Mouse (Mus musculus) midbrain, embryonic 16.5 days (tissue): Measurements from ENCODE around the gene Tarbp2. TPM values are rescaled to one million over a fixed set of nuclear protein-coding genes. Genes with fewer than 3 reads are reported as not detected.
A peak's percentile ranks its signal among the peaks of the same experiment; 100 is the strongest.

ENCODE experiments used
- ATAC-seq: fragments of 200-750 bp; cut with Nextera tagmentation; 2 replicates; pipeline ENCODE4 v1.8.0; 2017; ENCODE audit warnings: moderate TSS enrichment
- H3K27ac ChIP-seq: fragments of 300-500 bp; sonication (generic); 2 replicates; pipeline ENCODE4 v1.5.1; 2014; ENCODE audit warnings: mild to moderate bottlenecking, low read length, mixed read lengths
- H3K27me3 ChIP-seq: fragments of 300-500 bp; sonication (generic); 2 replicates; pipeline ENCODE4 v1.6.1; 2014; ENCODE audit warnings: low read depth, low read length, mixed read lengths; ENCODE audit not compliant: control insufficient read depth, insufficient read depth
- H3K36me3 ChIP-seq: fragments of 300-500 bp; sonication (generic); 2 replicates; pipeline ENCODE4 v1.6.1; 2014; ENCODE audit warnings: mild to moderate bottlenecking, low read length, moderate library complexity, mixed read lengths; ENCODE audit not compliant: control insufficient read depth, insufficient read depth
- H3K4me1 ChIP-seq: fragments of 300-500 bp; sonication (generic); 2 replicates; pipeline ENCODE4 v1.6.1; 2014; ENCODE audit warnings: mild to moderate bottlenecking, low read length, mixed read lengths; ENCODE audit not compliant: control insufficient read depth, insufficient read depth
- H3K4me2 ChIP-seq: fragments of 300-500 bp; sonication (generic); 2 replicates; pipeline ENCODE4 v1.6.1; 2014; ENCODE audit warnings: mild to moderate bottlenecking, low read length, mixed read lengths
- H3K4me3 ChIP-seq: fragments of 300-500 bp; sonication (generic); 2 replicates; pipeline ENCODE4 v1.5.1; 2014; ENCODE audit warnings: low read depth, mild to moderate bottlenecking, low read length, moderate library complexity, mixed read lengths
- H3K9ac ChIP-seq: fragments of 300-500 bp; sonication (generic); 2 replicates; pipeline ENCODE4 v1.6.1; 2014; ENCODE audit warnings: low read depth, low read length, mixed read lengths
- H3K9me3 ChIP-seq: fragments of 300-500 bp; sonication (generic); replicated peaks from 2 replicates; pipeline ENCODE4 v1.6.1; 2014; ENCODE audit warnings: mild to moderate bottlenecking, low read length, mixed read lengths; ENCODE audit not compliant: control insufficient read depth, poor library complexity, severe bottlenecking
- WGBS: fragments of 180-500 bp; shearing (Covaris S2); extraction: QIAGEN DNeasy Blood & Tissue Kit; methylation state at CpG from one replicate; pipeline ENCODE4 v1.1.7; 2014; 5-methylcytosine and 5-hydroxymethylcytosine counted together
- polyA plus RNA-seq: library from polyadenylated mRNA; unstranded; fragments of >200 nt; fragmentation: Nextera tagmentation; extraction: Ambion mirVana; gene quantifications from 2 replicates; pipeline ENCODE4 v1.2.1, GENCODE M21; 2015

Tarbp2 gene
- polyA plus RNA-seq, 1 experiment from 2014 or later = 105 TPM

- Histone ChIP-seq H3K4me3 (no peak overlapping the region), H3K36me3 (peaks cover 10% of the 10 kb centered on the region), H3K4me2 (no peak overlapping the region), H3K27me3 (no peaks in the 10 kb centered on the region), H3K27ac (no peak overlapping the region), H3K4me1 (no peaks in the 10 kb centered on the region; the same call in 1 of the 2 replicates), H3K9me3 (no peaks in the 10 kb centered on the region), H3K9ac (no peak overlapping the region)
- ATAC-seq = no peak
- WGBS = 88% methylated on average over 3 of the region's 3 CpGs
Observed at GRCm38 (mm10) chr15:102547478-102547877, 29.5 kb downstream of the Tarbp2 start.

GRCm38 (mm10) chr15:102552599-102552998 is 34.6 kb downstream of the Tarbp2 start:
- Histone ChIP-seq H3K36me3 (peaks cover 10% of the 10 kb centered on the region), H3K4me3 (no peak overlapping the region), H3K27me3 (no peaks in the 10 kb centered on the region), H3K4me2 (no peak overlapping the region), H3K27ac (no peak overlapping the region), H3K9ac (no peak overlapping the region), H3K4me1 (no peaks in the 10 kb centered on the region), H3K9me3 (no peaks in the 10 kb centered on the region)
- no peak for ATAC-seq
- 99% methylated on average over 5 of the region's 5 CpGs for WGBS

- Histone ChIP-seq H3K4me2 (no peak overlapping the region), H3K4me1 (no peaks in the 10 kb centered on the region), H3K36me3 (peaks cover 10% of the 10 kb centered on the region), H3K9ac (no peak overlapping the region), H3K9me3 (no peaks in the 10 kb centered on the region), H3K27me3 (no peaks in the 10 kb centered on the region), H3K27ac (no peak overlapping the region), H3K4me3 (no peak overlapping the region)
- WGBS = 94% methylated on average over 1 of the region's 1 CpGs
- ATAC-seq = no peak
Observed at GRCm38 (mm10) chr15:102555581-102555980, 37.6 kb downstream of the Tarbp2 start.

- no peak for ATAC-seq
- H3K36me3 ChIP-seq = peaks cover 5% of the 10 kb centered on the region; the same call in 1 of the 2 replicates
- no peaks in the 10 kb centered on the region; the same call in 1 of the 2 replicates for H3K4me1 ChIP-seq
- no peaks in the 10 kb centered on the region for H3K9me3 ChIP-seq
- H3K27ac ChIP-seq = no peak overlapping the region
- no peak overlapping the region for H3K9ac ChIP-seq
- H3K4me3 ChIP-seq = no peak overlapping the region
- H3K27me3 ChIP-seq = no peaks in the 10 kb centered on the region
- H3K4me2 ChIP-seq = no peak overlapping the region
Observed at GRCm38 (mm10) chr15:102557580-102557979, 39.6 kb downstream of the Tarbp2 start.

GRCm38 (mm10) chr15:102562491-102562890 is 44.5 kb downstream of the Tarbp2 start:
- 79% methylated on average over 1 of the region's 1 CpGs for WGBS
- no peak overlapping the region for H3K27ac ChIP-seq
- no peak overlapping the region for H3K9ac ChIP-seq
- H3K4me3 ChIP-seq = no peak overlapping the region
- ATAC-seq = no peak
- H3K9me3 ChIP-seq = no peaks in the 10 kb centered on the region
- H3K4me2 ChIP-seq = no peak overlapping the region
- no peaks in the 10 kb centered on the region for H3K36me3 ChIP-seq
- no peaks in the 10 kb centered on the region for H3K27me3 ChIP-seq
- H3K4me1 ChIP-seq = no peaks in the 10 kb centered on the region; the same call in 1 of the 2 replicates

- H3K4me3 ChIP-seq = no peak overlapping the region
- no peaks in the 10 kb centered on the region for H3K9me3 ChIP-seq
- no peak overlapping the region for H3K9ac ChIP-seq
- ATAC-seq = no peak
- WGBS = 88% methylated on average over 3 of the region's 3 CpGs
- H3K36me3 ChIP-seq = no peaks in the 10 kb centered on the region
- H3K27me3 ChIP-seq = no peaks in the 10 kb centered on the region
- H3K27ac ChIP-seq = no peak overlapping the region
- H3K4me1 ChIP-seq = no peaks in the 10 kb centered on the region; the same call in 1 of the 2 replicates
- no peak overlapping the region for H3K4me2 ChIP-seq
Observed at GRCm38 (mm10) chr15:102563061-102563460, 45.1 kb downstream of the Tarbp2 start.

- Histone ChIP-seq H3K27ac (no peak overlapping the region), H3K9me3 (no peaks in the 10 kb centered on the region), H3K4me1 (no peaks in the 10 kb centered on the region; the same call in 1 of the 2 replicates), H3K36me3 (no peaks in the 10 kb centered on the region), H3K27me3 (no peaks in the 10 kb centered on the region), H3K9ac (no peak overlapping the region), H3K4me3 (no peak overlapping the region), H3K4me2 (no peak overlapping the region)
- no peak for ATAC-seq
- 73% methylated on average over 5 of the region's 5 CpGs for WGBS
Observed at GRCm38 (mm10) chr15:102563681-102564080, 45.7 kb downstream of the Tarbp2 start.

GRCm38 (mm10) chr15:102567849-102568248 is 49.9 kb downstream of the Tarbp2 start:
- H3K9me3 ChIP-seq = no peaks in the 10 kb centered on the region
- no peaks in the 10 kb centered on the region for H3K36me3 ChIP-seq
- WGBS = 96% methylated on average over 2 of the region's 2 CpGs
- H3K4me2 ChIP-seq = no peak overlapping the region
- H3K27me3 ChIP-seq = no peaks in the 10 kb centered on the region
- no peak overlapping the region for H3K27ac ChIP-seq
- H3K4me1 ChIP-seq = no peaks in the 10 kb centered on the region
- no peak overlapping the region for H3K9ac ChIP-seq
- H3K4me3 ChIP-seq = no peak overlapping the region
- no peak for ATAC-seq

GRCm38 (mm10) chr15:102572081-102572480 is 54.1 kb downstream of the Tarbp2 start:
- WGBS = 86% methylated on average over 3 of the region's 3 CpGs
- no peak for ATAC-seq

More at GRCm38 (mm10) chr15:102572081-102572480, 54.1 kb downstream of the Tarbp2 start:
- no peaks in the 10 kb centered on the region for H3K4me1 ChIP-seq
- H3K27ac ChIP-seq = 0 out of 2 replicates have a peak overlapping the region, but pooled peaks have one; percentile 18
- no peak overlapping the region for H3K4me2 ChIP-seq
- H3K4me3 ChIP-seq = no peak overlapping the region
- H3K9ac ChIP-seq = no peak overlapping the region
- no peaks in the 10 kb centered on the region for H3K36me3 ChIP-seq
- no peaks in the 10 kb centered on the region for H3K9me3 ChIP-seq
- H3K27me3 ChIP-seq = no peaks in the 10 kb centered on the region
